Mouse (Mus musculus) common myeloid progenitor, adult 5-6 weeks (primary cell): ENCODE data around the gene Mrps18c. TPM values are rescaled to one million over a fixed set of nuclear protein-coding genes. Genes with fewer than 3 reads are reported as not detected.

Source experiments
- ATAC-seq: replicated peaks from 2 replicates; pipeline ENCODE4 v1.8.0; 2016; ENCODE audit warnings: low read depth, mild to moderate bottlenecking, moderate TSS enrichment, inconsistent platforms; ENCODE audit not compliant: poor library complexity, severe bottlenecking
- total RNA-seq: library from RNA; stranded (forward); fragments of 200-1000, 187-1606 nt; gene quantifications from 2 replicates; pipeline ENCODE4 v1.2.3, GENCODE M21; 2017

The Mrps18c gene
- total RNA-seq, result 166 and 196 TPM in 2 replicates

GRCm38 (mm10) chr5:100798165-100798860 is at the start of gene Mrps18c, which contains the start of gene Helq:
Mrps18c (plus strand) TSS chr5:100798627.
Helq (minus strand) TSS chr5:100798598.
- ATAC-seq, result peak; percentile 99

DNA sequence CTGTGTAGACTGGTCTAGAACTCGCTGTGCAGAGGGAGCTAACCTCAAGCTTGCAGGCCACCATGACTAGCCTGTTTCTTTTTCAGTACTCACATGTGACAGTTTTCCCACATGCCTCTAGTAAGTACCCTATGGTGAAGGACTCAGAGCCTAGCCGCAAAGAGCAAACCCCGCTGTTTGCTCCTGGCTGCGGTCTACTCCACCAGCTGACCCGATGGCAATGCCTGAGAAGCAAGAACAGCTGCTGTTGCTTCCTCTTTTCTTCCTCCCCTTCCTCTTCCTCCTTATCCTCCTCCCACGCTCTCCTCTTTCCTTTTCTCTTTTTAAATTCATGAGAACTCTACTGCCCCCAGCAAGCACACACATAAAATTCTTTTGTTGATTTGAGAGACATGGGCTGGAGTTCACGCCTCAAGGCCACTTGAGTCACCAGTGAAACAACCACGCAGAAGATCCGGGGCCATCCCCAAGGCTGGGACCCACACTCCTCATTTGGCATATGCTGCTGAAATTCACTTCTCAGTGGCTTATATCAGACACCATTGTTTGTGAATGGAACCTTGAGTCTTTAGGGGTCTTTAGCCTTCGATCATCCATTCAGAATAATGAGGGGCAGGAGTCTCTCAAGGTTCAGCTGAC is 47.7 kb upstream of the Mrps18c start:
- ATAC-seq, result peak; percentile 95

GRCm38 (mm10) chr5:100751655-100752054 is 46.8 kb upstream of the Mrps18c start:
- no peak for ATAC-seq

- peak; percentile 50 for ATAC-seq
These were observed 45.0 kb upstream of the Mrps18c start for GRCm38 (mm10) chr5:100753407-100753806.

GRCm38 (mm10) chr5:100758121-100758520 is 40.3 kb upstream of the Mrps18c start:
- ATAC-seq, result no peak

GRCm38 (mm10) chr5:100760049-100760663 is 38.3 kb upstream of the Mrps18c start:
- ATAC-seq, result no peak

GRCm38 (mm10) chr5:100761736-100762135 is 36.7 kb upstream of the Mrps18c start:
- no peak for ATAC-seq

GRCm38 (mm10) chr5:100766026-100766425 is 32.4 kb upstream of the Mrps18c start:
- ATAC-seq, result no peak

DNA sequence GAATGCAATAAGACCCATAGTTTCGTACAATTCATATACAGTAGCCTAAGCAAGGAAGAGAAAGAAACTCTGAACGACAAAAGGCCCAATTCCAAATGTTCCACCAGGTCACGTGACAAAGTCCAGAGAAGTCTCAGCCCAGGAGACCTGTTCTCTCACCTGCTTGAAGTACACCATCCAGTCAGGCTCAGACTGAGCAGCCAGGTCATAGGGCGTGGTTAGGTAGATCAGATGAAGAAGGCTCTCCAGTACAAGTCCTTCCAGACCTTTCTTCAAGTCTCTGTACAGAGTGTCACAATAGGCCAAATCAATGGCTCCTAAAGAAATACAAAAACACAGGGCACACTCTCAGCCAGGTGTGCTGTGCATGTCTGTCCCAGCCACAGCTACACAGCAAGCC is 26.9 kb upstream of the Mrps18c start:
- ATAC-seq, result no peak

DNA sequence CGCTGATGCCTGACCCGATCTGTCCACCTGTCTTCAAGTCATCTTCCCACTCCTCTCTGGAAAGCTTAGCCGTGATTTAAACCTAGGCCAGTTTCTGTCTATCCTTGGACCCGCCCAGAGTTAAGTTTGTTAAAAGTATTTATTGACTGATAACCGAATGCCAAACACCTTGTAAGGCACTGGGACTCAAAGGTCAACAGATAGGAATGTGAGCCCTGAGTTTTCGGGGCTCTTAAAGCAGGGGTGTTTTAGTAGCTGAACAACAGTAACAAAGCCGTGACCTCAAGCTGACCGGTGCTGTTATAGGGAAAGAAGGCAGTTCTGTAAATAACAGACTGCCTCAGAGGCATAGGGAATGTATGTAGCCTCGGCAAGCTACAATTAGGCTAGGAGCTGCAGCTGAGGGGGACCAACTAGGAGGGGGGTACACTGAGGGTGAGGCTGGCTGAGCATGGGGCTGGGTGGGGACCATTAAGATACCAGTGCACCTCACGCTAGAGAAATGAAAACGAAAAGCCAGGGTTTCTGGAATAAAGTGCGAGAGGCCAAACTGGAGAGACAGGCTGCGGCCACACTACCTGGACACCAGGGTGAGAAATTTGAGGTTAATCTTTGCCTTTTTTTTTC is 22.5 kb upstream of the Mrps18c start:
- ATAC-seq, result no peak

GRCm38 (mm10) chr5:100776900-100777299 is 21.5 kb upstream of the Mrps18c start:
- ATAC-seq, result no peak

DNA sequence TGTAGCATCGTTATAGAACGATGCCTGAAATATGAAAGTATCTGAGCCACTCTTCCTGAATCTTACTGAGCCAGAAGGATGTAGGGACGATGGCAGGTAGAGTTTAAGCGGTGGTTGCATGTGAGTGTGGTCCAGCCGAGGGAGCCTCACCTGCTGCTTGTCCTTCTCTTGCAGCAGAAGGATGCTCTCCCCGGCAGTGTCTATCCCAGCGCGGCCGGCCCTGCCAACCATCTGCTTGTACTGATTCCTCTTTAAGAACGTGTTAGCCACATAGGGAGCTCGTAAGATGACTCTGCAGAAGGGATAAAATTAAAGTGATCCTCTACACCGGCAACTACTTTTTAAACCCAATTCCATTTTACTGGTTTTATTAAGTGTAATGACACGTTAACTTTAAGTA is 19.4 kb upstream of the Mrps18c start:
- no peak for ATAC-seq

DNA sequence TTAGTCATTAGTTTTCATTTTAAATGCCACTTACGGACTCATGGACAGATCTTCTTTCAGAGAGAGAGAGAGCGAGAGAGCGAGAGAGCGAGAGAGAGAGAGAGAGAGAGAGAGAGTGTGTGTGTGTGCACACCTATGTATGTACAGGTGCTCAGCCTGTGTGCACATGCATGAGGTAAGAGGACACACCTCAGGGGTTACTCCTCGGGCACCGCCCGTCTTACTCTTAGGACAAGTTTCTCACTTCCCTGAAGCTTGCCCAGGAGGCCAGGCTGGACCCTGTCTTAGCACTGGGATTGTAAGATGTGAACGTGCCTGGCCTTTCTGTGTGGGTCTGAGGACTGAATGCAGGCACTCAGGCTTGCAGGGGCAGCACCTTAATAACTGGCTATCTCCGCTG is 10.9 kb upstream of the Mrps18c start:
- no peak for ATAC-seq

- ATAC-seq, result no peak
These were observed 6.2 kb upstream of the Mrps18c start for GRCm38 (mm10) chr5:100792261-100792660.

DNA sequence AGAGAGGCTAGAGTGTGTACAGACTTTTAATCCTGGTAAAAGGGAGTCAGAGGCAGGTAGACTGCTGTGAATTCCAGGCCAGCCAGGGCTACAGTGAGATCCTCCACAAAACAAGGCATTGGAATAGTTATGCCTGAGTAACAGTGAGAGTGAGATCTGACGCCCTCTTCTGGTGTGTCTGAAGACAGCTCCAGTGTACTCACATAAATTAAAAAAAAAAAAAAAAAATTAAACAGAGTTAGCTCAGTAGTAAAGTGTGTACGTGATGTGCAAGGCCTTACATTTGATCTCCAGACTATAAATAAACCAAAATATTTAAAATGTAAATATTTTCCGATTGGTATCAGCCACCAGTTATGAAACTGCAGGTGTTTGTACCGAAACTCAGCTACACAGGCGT is 4.3 kb upstream of the Mrps18c start:
- ATAC-seq, result no peak

DNA sequence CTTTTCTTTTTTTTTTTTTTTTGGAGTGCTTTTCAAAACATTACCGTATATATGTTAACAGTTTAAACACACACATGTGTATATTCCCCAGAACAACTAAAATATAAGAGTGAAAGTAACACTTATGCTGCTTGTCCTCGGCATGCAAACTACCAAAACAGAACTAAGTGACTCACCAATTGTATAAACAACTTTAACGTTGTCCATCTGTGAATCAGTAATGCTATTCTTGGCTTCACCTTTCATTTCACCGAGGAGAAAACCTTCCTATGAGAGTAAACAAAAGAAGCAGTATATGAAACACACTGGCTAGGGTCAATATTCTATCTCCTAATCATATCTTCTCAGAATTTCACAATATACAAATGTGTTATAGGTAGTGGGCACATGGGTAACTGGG is 19.9 kb downstream of the Mrps18c start:
- no peak for ATAC-seq

GRCm38 (mm10) chr5:100819568-100820480 is 21.4 kb downstream of the Mrps18c start:
- 0 out of 2 replicates have a peak, but pooled peaks have one; percentile 37 for ATAC-seq

- ATAC-seq, result peak; percentile 99
These were observed 22.2 kb downstream of the Mrps18c start, which contains the start of gene Abraxas1 for GRCm38 (mm10) chr5:100820483-100821184. Abraxas1 (minus strand) TSS chr5:100820965.

DNA sequence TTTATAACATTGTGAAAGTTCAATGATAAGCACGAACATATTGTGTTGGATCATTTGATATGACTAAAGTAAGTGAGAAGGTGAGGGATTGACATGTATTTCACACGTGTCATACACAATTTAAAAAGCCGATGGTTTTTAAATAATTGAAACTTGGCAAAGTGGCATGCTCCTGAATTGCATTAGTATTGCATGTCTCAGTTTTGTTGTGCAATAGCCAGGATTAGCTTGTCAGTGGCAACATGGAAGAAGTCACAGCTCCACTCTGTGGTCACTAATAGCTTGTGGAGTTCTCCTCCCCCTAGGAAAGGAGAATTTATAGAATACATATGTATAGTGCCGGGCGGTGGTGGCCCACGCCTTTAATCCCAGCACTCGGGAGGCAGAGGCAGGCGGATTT is 22.9 kb downstream of the Mrps18c start:
- peak; percentile 37; the same call in 1 of the 2 replicates for ATAC-seq
